Mouse (Mus musculus) MEL-GATA-1-ER (cell line): ENCODE data around the gene Slc6a20b.
A peak's percentile ranks its signal among the peaks of the same experiment; 100 is the strongest.
"Not testable (repeated sequence)": the region's sequence is repeated elsewhere in the genome, so short reads cannot be mapped to it uniquely, and the experiment has no call there.

ENCODE experiments used
- DNase-seq: peaks from one replicate; pipeline ENCODE4 v3.0.0-alpha.2; 2012; ENCODE audit warnings: low read depth; ENCODE audit errors: extremely low read depth

Slc6a20b gene

GRCm38 (mm10) chr9:123632281-123632680, at the start of gene Slc6a20b:
Slc6a20b (minus strand) TSS chr9:123632565.
- no peak for DNase-seq

DNA sequence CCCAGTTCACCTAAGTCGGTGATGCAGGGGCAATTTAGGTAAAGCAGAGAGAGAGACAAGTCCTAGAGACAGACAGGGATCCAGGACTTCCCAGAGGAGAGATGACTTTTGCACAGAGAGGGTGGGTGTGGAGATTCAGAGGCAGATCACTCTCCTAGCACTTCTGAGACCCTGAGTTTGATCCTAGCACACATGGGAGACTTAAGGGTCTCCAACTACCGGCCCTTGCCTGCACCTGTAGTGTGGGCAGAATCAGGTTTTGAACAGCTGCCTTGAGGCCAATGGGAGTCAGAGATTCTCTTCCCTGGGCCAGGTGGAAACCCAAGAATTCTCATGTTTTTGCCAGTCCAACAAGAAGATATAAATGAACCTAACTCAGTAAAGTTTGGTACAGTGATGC, 46.8 kb upstream of the Slc6a20b start:
- no peak for DNase-seq

DNA sequence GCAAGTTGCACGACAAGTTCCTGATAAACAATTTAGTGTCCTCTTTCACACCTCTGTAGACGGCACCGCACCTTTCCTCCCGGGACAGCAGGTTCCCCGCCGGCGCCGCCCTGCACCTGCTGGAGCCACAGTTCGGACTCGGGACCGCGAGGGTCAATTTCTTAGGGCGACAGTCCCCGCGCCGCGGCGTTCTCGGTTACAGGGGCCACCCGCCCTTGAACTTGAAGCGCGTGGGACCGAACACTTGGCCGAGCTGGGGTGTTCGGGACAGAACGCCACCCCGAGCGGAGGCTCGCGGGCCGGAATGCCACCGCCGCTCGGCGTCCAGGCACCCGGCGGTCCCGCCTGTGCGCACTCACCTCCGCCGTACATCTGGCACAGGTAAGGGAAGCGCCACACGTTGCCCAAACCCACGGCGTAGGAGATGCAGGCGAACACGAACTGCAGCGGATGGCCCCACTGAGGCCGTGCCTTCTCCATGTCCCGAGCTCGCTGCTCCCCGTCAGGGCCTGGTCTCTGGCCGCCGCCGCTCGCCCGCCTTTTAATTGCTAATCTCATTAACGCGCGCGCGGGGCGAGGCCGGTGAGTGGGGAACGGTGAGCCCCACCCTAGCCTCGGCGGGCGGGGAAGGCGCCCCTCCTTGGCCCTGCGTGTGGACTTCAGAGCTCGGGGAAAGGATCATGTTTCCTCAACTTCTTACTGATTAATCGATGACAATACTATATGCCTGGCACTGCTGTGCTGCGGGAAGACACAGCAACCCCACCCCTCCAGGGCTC, 46.2 kb upstream of the Slc6a20b start, which contains the start of the genes Ccr9 and Slc6a20a:
Gene Ccr9, plus strand, starts transcription at position 113 of the 779 bp plus-strand sequence.
Gene Slc6a20a, minus strand, starts transcription at position 559 of the 779 bp plus-strand sequence.
- DNase-seq: no peak

- peak; percentile 38 for DNase-seq
These were observed 33.3 kb upstream of the Slc6a20b start for GRCm38 (mm10) chr9:123665645-123666044.

GRCm38 (mm10) chr9:123659986-123660676, 27.8 kb upstream of the Slc6a20b start:
- not testable (repeated sequence) for DNase-seq

DNA sequence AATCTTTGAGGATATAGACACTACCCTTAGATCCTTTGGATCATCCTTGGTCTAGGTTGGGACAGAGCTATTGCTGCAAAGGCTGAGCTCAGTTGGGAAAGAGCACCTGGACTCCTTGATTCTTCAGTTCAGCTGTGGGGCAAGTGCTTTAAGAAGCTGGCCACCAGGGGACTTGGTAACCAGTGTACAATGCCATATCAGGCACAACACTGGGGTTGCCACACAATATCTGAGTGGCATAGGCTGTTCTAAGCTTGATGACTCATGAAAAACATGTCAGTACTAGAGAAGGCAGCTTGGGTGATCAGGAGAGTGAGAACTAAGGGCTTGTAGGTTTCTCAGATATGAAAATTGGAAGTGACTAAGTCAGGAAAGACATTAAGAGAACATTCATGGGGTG, 26.6 kb upstream of the Slc6a20b start:
- no peak for DNase-seq

DNA sequence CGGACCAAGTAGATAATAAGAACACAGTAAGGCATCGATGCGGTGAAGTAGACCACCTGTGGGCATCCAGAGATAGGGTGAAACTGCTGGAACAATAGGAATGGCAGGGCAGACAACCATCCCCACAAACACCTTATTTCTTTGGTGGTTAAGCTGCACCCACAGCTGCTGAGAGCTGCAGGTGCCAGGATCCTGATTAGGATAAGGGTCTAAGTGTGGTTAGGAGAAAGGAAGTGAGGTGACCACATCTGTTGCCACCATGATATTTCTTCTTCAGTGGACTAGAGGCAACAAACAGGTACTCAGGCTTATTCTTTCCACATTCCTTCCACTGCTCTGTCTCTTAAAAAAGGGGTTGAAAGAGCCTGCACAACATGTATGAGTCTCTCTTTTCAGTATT, 25.1 kb upstream of the Slc6a20b start:
- DNase-seq: peak; percentile 82

DNA sequence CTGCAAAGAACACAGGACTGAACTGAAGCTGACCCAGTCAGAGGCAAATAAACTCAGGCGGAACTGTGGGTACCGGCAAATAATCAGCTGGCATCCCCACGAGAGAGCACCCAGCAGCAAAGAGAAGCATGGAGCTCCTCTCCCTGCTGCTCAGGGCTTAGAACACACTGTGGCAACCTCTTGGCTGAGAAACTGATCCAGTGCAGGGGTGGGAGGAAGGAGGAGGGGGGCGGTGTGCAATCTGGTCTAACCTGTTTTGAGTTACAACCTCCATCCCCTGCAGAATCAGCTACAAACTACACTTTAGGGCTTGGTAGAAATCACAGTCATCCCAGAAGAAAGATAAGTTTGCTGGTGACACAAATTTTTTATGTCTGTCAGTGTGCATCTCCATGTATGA, 19.0 kb upstream of the Slc6a20b start:
- DNase-seq: no peak

DNA sequence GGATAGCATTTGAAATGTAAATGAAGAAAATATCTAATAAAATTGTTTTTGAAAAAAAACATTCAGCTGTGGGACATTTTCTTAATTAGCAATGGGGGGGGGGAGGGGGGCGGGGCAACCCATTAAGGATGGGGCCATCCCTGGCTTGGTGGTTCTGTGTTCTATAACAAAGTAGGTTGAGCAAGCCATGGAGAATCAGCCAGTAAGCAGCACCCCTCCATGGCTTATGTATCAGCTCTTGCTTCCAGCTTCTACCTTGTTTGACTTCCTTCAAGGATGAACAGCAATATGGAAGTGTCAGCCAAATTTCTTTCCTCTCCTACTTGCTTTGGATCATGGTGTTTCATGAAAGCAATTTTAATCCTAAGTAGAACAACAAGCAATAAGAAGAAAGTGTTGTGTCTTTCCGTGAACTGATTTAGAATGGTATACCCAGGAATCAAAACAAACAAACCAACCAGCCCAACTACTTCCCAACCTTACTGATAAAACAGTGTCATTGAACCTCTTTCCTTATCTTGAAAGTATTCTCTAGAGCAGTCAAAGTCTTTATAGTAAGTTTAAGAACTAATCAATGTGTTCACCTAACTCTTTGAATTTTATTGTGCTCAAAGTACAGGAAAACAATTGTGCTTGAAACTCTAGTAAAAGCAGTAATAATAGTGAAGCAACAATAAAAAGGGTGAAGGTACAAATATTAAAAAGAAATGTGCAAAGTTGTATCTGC, 17.6 kb upstream of the Slc6a20b start:
- no peak for DNase-seq

DNA sequence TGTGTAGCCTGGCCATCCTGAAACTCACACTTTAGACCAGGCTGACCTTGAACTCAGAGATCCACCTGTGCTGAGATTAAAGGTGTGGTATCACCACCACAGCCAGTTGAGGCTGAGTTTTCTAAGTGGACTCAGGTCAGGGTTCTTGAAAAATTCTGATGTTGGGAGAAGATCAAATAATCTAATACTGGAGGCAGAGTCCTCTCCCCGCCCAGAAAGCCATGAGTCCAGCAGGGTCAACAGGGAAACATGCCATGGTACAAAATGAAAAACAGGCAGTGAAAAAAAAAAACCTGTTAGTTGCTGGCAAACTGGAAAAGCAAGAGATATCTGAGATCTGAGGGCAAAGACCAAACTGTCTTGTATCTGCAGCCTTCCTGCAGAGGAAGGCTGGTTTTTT, 7.7 kb upstream of the Slc6a20b start:
- no peak for DNase-seq

DNA sequence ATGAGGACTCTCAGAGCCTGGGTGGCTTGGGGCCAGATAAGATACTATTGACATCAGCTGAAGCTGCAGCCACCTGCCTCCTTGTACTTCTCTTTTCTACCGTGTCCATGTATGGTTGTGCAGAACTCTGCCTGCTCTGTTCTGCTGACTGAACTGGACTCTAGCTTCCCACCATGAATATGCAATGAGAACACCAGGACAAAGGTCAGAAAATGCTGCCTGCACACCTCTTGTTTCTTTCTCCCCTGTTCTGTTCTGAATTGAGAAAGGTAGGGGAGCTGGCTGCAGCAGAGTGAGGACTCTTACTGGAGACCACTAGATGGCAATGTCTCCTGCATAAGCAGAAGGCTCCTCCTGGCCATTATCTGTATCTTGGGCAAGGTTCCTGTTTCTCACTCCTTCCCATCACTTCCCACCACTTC, 6.3 kb upstream of the Slc6a20b start:
- peak; percentile 48 for DNase-seq

- no peak for DNase-seq
These were observed 5.9 kb upstream of the Slc6a20b start for GRCm38 (mm10) chr9:123638231-123638630.

DNA sequence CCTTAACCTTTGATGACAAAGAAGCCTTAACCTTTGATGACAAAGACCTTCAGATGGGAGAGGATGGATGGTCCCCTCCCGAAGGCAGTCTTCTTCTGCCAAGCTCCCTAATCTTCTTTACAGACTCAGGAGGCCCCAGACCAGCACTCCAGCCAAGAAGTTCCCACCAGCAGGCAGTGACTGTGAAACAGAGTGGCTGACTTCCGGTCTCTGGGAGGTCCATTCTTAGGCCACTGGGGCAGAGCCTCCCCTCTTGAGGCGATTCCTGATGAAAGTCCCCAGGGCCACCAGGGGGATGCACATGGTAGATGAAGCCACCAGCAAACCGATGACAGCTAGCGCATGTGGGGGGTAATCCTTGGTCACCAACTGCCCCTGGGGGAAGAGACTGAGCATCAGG, 4.4 kb upstream of the Slc6a20b start:
- no peak for DNase-seq

GRCm38 (mm10) chr9:123632993-123633392, 628 bp upstream of the Slc6a20b start:
- DNase-seq: no peak

- DNase-seq: no peak
These were observed 699 bp downstream of the Slc6a20b start for GRCm38 (mm10) chr9:123631666-123632065.

- no peak for DNase-seq
These were observed 6.5 kb downstream of the Slc6a20b start for GRCm38 (mm10) chr9:123625821-123626220.

DNA sequence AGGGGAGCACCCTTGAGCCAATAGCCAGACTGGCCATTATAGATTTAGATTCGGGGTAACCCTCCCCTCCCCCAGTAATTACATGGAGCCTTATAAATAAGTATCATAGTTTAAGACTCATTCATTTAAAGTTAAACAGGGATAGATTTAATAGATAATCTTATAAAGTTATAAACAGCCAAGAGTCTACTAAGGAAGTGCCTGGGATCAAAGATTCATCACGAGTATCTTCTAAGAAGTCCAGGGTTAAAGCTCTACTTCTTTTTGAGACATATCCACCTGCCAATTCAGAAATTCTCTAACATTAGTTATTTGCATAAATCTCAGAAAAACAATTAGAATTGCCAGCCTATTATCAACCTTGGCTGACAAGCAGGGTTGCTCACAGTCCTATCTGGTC, 7.6 kb downstream of the Slc6a20b start:
- DNase-seq: no peak

DNA sequence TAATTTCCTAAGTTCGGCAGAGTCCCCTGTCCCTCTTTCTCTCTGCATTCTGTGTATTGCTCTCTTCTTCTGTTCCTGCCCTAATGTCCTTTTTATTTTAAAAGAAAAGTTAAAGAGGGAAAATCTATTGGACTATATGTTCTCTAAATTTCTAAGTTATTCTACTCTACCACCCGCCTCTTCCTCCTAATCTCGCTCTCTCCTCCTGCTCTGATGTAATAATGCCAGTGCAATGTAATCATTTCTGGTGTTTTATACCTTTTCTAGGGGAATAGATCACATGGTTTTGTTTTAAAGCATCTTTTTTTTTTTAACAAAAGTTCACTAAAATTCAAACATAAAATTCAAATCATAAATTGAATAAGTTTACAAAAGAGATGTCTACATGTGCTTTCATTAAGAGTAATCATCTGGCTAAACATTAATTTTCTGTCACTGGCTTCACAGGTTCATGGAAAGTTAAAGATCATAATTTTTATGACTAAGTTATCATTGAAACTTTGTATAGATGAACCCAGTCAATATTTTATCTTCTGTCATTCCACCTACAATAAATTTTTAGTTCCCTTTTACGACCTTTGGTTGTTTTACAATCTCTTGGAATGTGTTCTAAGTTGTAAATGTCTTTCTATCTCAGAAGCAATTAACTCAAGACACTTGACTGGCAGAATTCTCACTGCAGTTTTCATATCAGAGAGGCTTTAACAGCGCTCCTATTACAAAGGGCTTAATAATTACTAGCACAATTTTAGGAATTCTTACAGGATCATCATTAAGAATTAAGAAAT, 11.9 kb downstream of the Slc6a20b start:
- DNase-seq: no peak

GRCm38 (mm10) chr9:123601529-123601928, 30.8 kb downstream of the Slc6a20b start:
- DNase-seq: no peak

GRCm38 (mm10) chr9:123597376-123597775, 35.0 kb downstream of the Slc6a20b start:
- peak; percentile 82 for DNase-seq

GRCm38 (mm10) chr9:123596910-123597309, 35.5 kb downstream of the Slc6a20b start:
- DNase-seq: peak; percentile 52
